Mouse (Mus musculus): ENCODE results near the gene Utp14b.

GRCm38 (mm10) chr1:78665954-78666499 is 8.2 kb downstream of the Utp14b start:
- TF ChIP-seq MAFK (IDR thresholded peaks at IDR 0.05; ENCODE audit: insufficient read depth, low read depth, low read length) = no peak
- TF ChIP-seq ZC3H11A (IDR thresholded peaks at IDR 0.05; ENCODE audit: borderline replicate concordance, low read depth, low read length) = no peak
- no peak for TF ChIP-seq HCFC1 (IDR thresholded peaks at IDR 0.05; ENCODE audit: borderline replicate concordance, insufficient read depth, low read length)
